Mouse (Mus musculus): ENCODE results near the gene Nfkbil1. TPM values are rescaled to one million over a fixed set of nuclear protein-coding genes. Genes with fewer than 3 reads are reported as not detected.
A peak's percentile ranks its signal among the peaks of the same experiment; 100 is the strongest.

The Nfkbil1 gene
- polyA plus RNA-seq, 1 experiment from 2014 or later: 9.4 TPM

DNA sequence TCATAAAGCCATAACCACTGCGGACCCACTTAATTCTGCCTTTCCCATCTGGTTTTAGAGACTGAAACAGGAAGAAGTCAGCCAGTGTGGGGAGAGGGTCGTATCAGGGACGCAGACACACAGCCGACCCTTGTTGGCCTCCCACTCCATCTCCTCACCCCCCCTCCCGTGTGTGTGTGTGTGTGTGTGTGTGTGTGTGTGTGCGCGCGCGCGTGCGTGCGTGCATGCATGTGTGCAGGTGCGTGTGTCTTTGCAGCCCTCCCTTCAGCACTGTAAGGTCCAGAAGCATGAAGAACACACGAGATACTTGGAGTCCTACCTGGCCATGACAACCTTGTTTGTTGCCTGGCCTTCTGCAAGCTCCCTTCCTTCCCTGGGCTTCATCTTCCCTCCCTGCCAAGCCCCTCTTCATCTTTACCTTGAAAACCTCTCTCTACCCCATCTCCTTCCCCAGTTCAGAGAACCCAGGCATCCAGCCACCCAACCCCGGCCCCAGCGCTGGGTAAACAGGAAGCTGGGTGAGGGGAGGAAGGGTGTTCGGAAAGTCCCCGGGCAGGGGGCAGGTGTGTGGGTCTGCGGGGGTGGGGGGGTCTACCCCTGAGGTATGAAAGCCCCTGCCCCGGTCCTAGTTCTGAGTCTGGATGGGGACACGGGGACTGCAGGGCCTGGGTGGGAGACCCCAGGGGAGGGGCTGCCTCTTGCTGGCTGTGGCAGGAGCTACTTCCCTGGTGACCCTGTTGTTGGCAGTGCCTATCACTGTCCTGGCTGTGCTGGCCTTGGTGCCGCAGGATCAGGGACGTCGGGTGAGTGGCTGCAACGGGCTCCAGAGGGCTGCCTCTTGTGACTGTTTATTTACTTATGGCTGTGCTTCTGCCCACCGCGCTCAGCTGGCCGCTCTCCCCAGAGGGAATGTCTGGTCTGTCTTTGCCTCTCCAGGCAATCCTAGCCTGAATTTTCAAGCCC lies 41.4 kb downstream of the Nfkbil1 start, which contains the start of gene Ltb:
TSS of gene Ltb (plus strand) at position 559 of the 963 bp plus-strand sequence.
- H3K9ac ChIP-seq (ENCODE audit: low read depth, low read length): no peak within 1 kb of the TSS
- ATAC-seq: no peak

DNA sequence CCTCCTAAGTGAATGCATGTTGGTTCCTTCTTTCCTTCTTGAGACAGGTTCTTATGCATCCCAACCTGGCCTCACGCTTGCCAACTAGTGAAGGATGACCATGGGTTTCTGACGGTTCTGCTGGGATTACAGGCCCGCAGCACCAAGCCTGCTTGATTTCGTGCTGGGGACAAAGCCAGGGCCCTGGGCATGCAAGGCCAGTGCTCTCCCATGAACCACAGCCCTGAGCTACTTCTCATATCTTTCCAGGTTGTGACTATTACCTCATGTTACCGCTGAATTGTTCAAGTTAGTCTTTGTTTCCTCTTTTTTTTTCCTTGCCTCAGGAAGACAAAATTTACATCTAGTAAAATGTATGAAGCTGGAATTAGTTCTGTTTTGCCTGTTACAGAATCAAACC lies 42.7 kb downstream of the Nfkbil1 start:
- H3K36me3 ChIP-seq (ENCODE audit: control insufficient read depth, insufficient read depth, low read length): no peaks in the 10 kb centered on the region
- H3K27me3 ChIP-seq (ENCODE audit: control insufficient read depth, insufficient read depth, low read depth, low read length): peaks cover 21% of the 10 kb centered on the region
- no peak for ATAC-seq
- no peak overlapping the region for H3K4me2 ChIP-seq (ENCODE audit: low read length)
- no peaks in the 10 kb centered on the region for H3K9me3 ChIP-seq (replicated peaks; ENCODE audit: control insufficient read depth, low read length, poor library complexity, severe bottlenecking)
- WGBS: 83% methylated on average over 5 of the region's 5 CpGs
- H3K4me3 ChIP-seq (ENCODE audit: low read depth, low read length): no peak overlapping the region
- peaks cover 9% of the 10 kb centered on the region; the same call in 1 of the 2 replicates for H3K4me1 ChIP-seq (ENCODE audit: control insufficient read depth, insufficient read depth, low read length)
- H3K9ac ChIP-seq (ENCODE audit: low read depth, low read length): no peak overlapping the region
- no peak overlapping the region for H3K27ac ChIP-seq (ENCODE audit: low read length)

More for the DNA sequence above, 41.4 kb downstream of the Nfkbil1 start, which contains the start of gene Ltb:
- Histone ChIP-seq H3K9me3 (replicated peaks; ENCODE audit: control insufficient read depth, low read length, poor library complexity, severe bottlenecking) (no peaks in the 10 kb centered on the region), H3K27ac (ENCODE audit: low read length) (no peak within 1 kb of the TSS), H3K27me3 (ENCODE audit: control insufficient read depth, insufficient read depth, low read depth, low read length) (peaks cover 21% of the 10 kb centered on the region), H3K4me1 (ENCODE audit: control insufficient read depth, insufficient read depth, low read length) (peaks cover 9% of the 10 kb centered on the region; the same call in 1 of the 2 replicates), H3K4me3 (ENCODE audit: low read depth, low read length) (peak within 1 kb of the TSS; percentile 45), H3K4me2 (ENCODE audit: low read length) (no peak within 1 kb of the TSS; the same call in 1 of the 2 replicates), H3K36me3 (ENCODE audit: control insufficient read depth, insufficient read depth, low read length) (no peaks in the 10 kb centered on the region)
- 81% methylated on average over 28 of the region's 28 CpGs for WGBS

DNA sequence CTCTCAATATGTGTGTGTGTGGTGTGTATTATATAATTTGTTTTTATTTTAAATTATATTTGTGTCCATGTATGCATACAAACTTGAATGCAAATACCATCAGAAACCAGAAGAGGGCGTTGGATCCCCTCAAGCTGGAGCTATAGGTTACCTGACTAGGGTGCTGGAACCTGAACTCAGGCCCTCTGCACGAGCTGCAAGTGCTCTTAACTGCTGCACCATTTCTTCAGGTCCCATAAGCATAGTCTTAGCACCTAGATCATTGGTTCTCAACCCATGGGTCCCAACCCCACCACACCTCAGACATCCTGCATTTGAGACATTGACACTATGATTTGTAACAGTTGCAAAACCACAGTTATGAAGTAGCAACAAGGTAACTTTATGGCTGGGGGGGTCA lies 43.9 kb downstream of the Nfkbil1 start:
- ATAC-seq: no peak
- H3K9me3 ChIP-seq (replicated peaks; ENCODE audit: control insufficient read depth, low read length, poor library complexity, severe bottlenecking): no peaks in the 10 kb centered on the region
- H3K4me2 ChIP-seq (ENCODE audit: low read length): no peak overlapping the region
- H3K36me3 ChIP-seq (ENCODE audit: control insufficient read depth, insufficient read depth, low read length): no peaks in the 10 kb centered on the region
- peaks cover 9% of the 10 kb centered on the region; the same call in 1 of the 2 replicates for H3K4me1 ChIP-seq (ENCODE audit: control insufficient read depth, insufficient read depth, low read length)
- WGBS: 68% methylated on average over 2 of the region's 2 CpGs
- H3K4me3 ChIP-seq (ENCODE audit: low read depth, low read length): no peak overlapping the region
- H3K9ac ChIP-seq (ENCODE audit: low read depth, low read length): no peak overlapping the region
- no peak overlapping the region for H3K27ac ChIP-seq (ENCODE audit: low read length)
- H3K27me3 ChIP-seq (ENCODE audit: control insufficient read depth, insufficient read depth, low read depth, low read length): peaks cover 17% of the 10 kb centered on the region

DNA sequence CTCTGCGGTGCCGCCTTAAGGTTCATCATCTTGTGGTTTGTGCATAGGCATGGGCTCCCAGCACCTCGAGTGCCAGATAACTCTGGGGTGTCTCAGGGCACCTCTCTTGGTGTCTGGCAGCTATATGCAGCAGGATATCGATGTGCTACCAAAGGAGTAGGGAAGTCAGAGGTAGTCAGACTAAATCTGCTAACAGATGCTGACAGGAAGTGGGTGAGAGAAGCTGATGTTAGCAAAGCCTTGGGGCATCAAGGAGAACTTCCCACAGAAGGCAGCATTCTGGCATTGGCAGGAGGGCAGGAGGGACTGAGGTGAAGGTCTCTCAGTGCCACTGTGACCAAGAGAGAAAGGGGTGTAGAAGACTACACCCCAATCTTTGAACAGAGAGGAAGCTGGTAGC lies 45.5 kb downstream of the Nfkbil1 start:
- H3K36me3 ChIP-seq (ENCODE audit: control insufficient read depth, insufficient read depth, low read length): no peaks in the 10 kb centered on the region
- H3K27me3 ChIP-seq (ENCODE audit: control insufficient read depth, insufficient read depth, low read depth, low read length): peaks cover 5% of the 10 kb centered on the region
- no peak overlapping the region for H3K9ac ChIP-seq (ENCODE audit: low read depth, low read length)
- 77% methylated on average over 4 of the region's 4 CpGs for WGBS
- H3K4me3 ChIP-seq (ENCODE audit: low read depth, low read length): no peak overlapping the region
- no peaks in the 10 kb centered on the region; the same call in 1 of the 2 replicates for H3K4me1 ChIP-seq (ENCODE audit: control insufficient read depth, insufficient read depth, low read length)
- ATAC-seq: no peak
- no peaks in the 10 kb centered on the region for H3K9me3 ChIP-seq (replicated peaks; ENCODE audit: control insufficient read depth, low read length, poor library complexity, severe bottlenecking)
- no peak overlapping the region for H3K27ac ChIP-seq (ENCODE audit: low read length)
- H3K4me2 ChIP-seq (ENCODE audit: low read length): no peak overlapping the region

DNA sequence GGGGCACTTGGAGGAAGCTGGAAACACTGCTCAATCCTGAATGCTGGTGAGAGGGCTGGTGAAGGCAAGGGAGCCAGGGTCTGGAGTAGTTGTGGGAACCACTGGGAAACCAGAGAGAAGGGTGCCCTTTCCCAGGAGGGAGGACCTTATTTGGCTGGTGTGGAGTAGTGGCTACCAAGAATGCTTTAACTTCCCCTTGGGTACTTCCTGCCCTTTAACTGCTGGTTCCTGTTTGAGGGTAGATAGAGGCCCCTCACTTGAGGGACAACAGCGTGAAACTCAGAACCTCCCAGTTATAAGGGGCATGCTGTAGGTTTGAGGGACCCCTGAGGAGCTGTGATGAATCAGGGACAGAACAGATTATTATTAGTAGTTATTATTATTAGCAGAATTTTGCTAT lies 46.4 kb downstream of the Nfkbil1 start:
- H3K27me3 ChIP-seq (ENCODE audit: control insufficient read depth, insufficient read depth, low read depth, low read length): no peaks in the 10 kb centered on the region
- no peaks in the 10 kb centered on the region; the same call in 1 of the 2 replicates for H3K4me1 ChIP-seq (ENCODE audit: control insufficient read depth, insufficient read depth, low read length)
- no peaks in the 10 kb centered on the region for H3K9me3 ChIP-seq (replicated peaks; ENCODE audit: control insufficient read depth, low read length, poor library complexity, severe bottlenecking)
- no peak overlapping the region for H3K27ac ChIP-seq (ENCODE audit: low read length)
- no peak overlapping the region for H3K4me3 ChIP-seq (ENCODE audit: low read depth, low read length)
- WGBS: 79% methylated on average over 1 of the region's 1 CpGs
- H3K9ac ChIP-seq (ENCODE audit: low read depth, low read length): no peak overlapping the region
- H3K4me2 ChIP-seq (ENCODE audit: low read length): no peak overlapping the region
- H3K36me3 ChIP-seq (ENCODE audit: control insufficient read depth, insufficient read depth, low read length): no peaks in the 10 kb centered on the region
- ATAC-seq: no peak

DNA sequence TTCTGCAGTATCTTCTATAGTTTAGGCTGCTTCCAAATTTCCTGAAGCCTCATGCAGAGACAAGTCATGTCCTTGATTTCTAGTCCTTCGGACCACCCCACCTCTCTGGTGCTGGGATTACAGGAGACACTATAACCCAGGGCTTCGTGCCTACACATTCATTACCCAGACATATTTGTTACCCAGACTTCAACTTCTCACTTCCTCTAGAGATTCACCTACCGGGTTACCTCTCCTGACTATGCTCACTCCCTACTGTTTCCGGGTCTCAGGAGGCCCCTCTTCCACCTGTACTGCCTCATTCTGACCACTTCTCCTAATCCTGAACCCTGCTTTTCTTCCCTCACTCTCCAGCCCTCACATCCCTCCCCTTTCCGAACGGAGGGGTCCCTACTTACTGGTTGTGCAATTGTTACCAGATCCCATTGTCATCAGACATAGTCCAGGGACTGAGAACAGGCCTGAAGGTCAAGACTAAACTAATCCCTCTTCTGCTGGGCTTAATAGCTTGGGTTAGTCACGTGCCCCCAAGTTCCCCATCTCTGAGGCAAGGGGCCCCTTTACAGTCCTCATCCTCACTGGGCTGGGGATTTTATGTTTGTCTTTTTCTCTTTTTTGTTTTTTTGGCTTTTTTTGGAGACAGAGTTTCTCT lies 47.5 kb downstream of the Nfkbil1 start, which contains the start of gene Lst1:
TSS of gene Lst1 (minus strand) at position 481 of the 652 bp plus-strand sequence.
- Histone ChIP-seq H3K9ac (ENCODE audit: low read depth, low read length) (no peak within 1 kb of the TSS), H3K27ac (ENCODE audit: low read length) (no peak within 1 kb of the TSS), H3K4me1 (ENCODE audit: control insufficient read depth, insufficient read depth, low read length) (no peaks in the 10 kb centered on the region; the same call in 1 of the 2 replicates), H3K4me3 (ENCODE audit: low read depth, low read length) (no peak within 1 kb of the TSS), H3K27me3 (ENCODE audit: control insufficient read depth, insufficient read depth, low read depth, low read length) (no peaks in the 10 kb centered on the region), H3K4me2 (ENCODE audit: low read length) (no peak within 1 kb of the TSS), H3K9me3 (replicated peaks; ENCODE audit: control insufficient read depth, low read length, poor library complexity, severe bottlenecking) (no peaks in the 10 kb centered on the region), H3K36me3 (ENCODE audit: control insufficient read depth, insufficient read depth, low read length) (no peaks in the 10 kb centered on the region)
- ATAC-seq: no peak
- 59% methylated on average over 7 of the region's 7 CpGs for WGBS

DNA sequence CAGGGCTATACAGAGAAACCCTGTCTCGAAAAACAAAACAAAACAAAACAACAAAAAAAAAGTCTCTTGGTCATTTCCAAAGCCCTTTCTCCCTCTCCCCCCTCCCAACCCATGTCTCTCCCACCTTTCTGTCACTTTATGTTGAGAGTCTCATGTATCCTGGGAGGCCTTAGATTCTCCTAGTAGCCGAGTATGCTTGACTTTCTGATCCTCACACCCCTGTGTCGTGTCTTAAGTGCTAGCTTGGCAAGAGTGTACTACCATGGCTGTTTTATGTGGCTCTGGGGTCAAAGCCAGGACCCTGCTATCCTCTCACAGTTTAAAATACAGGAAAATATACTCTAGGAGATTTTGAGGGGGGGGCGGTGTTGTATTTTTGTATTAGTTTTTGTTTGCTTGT lies 48.2 kb downstream of the Nfkbil1 start:
- H3K36me3 ChIP-seq (ENCODE audit: control insufficient read depth, insufficient read depth, low read length): no peaks in the 10 kb centered on the region
- no peak overlapping the region for H3K9ac ChIP-seq (ENCODE audit: low read depth, low read length)
- 74% methylated on average over 4 of the region's 4 CpGs for WGBS
- no peak overlapping the region for H3K4me3 ChIP-seq (ENCODE audit: low read depth, low read length)
- no peak overlapping the region for H3K4me2 ChIP-seq (ENCODE audit: low read length)
- no peak overlapping the region for H3K27ac ChIP-seq (ENCODE audit: low read length)
- ATAC-seq: no peak
- H3K9me3 ChIP-seq (replicated peaks; ENCODE audit: control insufficient read depth, low read length, poor library complexity, severe bottlenecking): no peaks in the 10 kb centered on the region
- H3K4me1 ChIP-seq (ENCODE audit: control insufficient read depth, insufficient read depth, low read length): no peaks in the 10 kb centered on the region; the same call in 1 of the 2 replicates
- H3K27me3 ChIP-seq (ENCODE audit: control insufficient read depth, insufficient read depth, low read depth, low read length): no peaks in the 10 kb centered on the region

DNA sequence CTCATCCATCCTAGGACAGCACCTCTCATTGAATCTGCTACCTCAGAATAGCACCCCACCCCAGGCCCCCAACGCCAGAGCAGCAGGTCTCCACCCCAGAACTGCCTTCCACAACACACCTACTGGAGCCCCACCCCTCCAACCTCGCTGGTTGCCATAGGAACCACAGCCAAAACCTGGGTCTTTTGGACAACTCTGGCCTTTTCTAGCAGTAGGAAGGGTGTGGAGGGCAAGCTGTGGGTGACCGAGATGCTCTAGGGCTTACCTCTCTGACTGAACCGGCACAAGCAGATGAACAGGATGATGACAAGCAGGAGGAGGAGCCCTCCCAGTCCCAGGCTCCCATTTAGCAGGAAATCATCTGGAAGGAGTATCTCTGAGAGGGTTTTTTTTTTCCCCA lies 48.9 kb downstream of the Nfkbil1 start:
- Histone ChIP-seq H3K4me2 (ENCODE audit: low read length) (peak overlapping the region; percentile 60), H3K9ac (ENCODE audit: low read depth, low read length) (peak overlapping the region; percentile 38), H3K9me3 (replicated peaks; ENCODE audit: control insufficient read depth, low read length, poor library complexity, severe bottlenecking) (no peaks in the 10 kb centered on the region), H3K4me1 (ENCODE audit: control insufficient read depth, insufficient read depth, low read length) (no peaks in the 10 kb centered on the region; the same call in 1 of the 2 replicates), H3K27ac (ENCODE audit: low read length) (peak overlapping the region; percentile 73), H3K27me3 (ENCODE audit: control insufficient read depth, insufficient read depth, low read depth, low read length) (no peaks in the 10 kb centered on the region), H3K4me3 (ENCODE audit: low read depth, low read length) (peak overlapping the region; percentile 26), H3K36me3 (ENCODE audit: control insufficient read depth, insufficient read depth, low read length) (no peaks in the 10 kb centered on the region)
- peak; percentile 48; the same call in 1 of the 2 replicates for ATAC-seq
- 0% methylated on average over 4 of the region's 4 CpGs for WGBS

Data from midbrain, embryonic 16.5 days (tissue).